Mouse (Mus musculus): Measurements from ENCODE around the gene Mrpl23.

DNA sequence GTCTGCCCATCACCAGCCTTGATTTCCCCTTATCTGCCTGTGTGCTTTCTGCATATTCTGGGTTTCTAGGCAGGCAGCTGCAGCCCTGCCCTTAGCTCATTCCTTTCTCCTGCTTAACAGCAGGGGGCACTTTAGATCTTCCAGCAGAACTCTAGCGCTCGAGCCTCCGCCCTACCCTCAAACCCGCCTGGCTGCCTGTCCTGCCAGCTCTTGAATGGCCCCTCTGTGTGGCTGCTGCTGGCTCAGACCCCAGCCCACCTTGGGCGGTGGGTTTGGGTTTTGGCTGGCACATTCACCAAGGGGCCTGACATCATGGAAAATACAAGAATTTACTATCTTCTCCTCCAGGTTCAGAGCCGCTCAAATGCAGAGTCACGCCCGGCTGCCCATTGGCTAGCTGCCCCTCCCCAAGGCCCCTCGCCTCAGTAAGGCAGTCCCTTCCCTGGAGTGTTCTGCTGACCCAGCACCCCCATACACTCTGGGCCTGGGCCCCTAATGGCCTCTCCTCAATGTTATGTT is 45.1 kb upstream of the Mrpl23 start:
- no peak for TF ChIP-seq POLR2A (IDR thresholded peaks at IDR 0.05; ENCODE audit: low read depth, low read length)
- no peak for TF ChIP-seq CTCF (IDR thresholded peaks at IDR 0.05; ENCODE audit: extremely low read depth, insufficient read depth, insufficient read length, insufficient replicate concordance)

Measured in spleen, adult 2 months (tissue).